Mouse (Mus musculus) heart, adult 9 months (tissue): ENCODE data around the gene Tmem107.

Experiments used
- DNase-seq, 2 experiments: peaks; one replicate each; pipeline ENCODE4 v3.0.0; 2022; ENCODE audit warnings: low spot score in 2 of 2

Tmem107 gene

DNA sequence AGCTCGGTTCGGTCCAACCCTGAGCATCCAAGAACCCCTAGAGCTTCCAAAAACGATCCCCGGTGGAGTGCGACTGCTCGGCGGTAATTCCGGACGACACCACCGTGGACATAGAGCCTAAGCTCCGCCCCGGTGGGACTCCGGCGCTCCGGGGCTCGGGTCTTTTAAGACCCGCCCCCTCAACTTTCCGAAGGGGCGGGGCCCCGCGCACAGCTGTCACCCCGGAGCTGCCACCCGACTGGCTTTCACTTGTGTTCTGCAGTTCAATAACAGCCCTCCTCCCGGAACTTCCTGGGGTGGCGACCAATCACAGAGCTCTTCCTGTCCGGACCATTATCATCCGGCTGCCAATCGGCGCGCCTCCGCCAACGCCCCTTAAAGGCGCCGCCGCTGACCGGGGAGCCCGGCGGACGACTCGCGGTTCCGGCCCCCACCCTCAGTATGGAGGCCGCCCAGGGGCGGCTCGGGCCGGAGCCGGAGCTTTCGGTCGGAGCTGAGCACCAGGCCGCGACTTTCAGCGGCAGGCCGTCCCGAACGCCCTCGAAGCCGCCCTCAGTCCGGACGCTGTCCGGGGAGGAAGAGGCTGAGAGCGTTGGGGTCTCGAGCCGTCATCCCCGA is 11.1 kb upstream of the Tmem107 start, which contains the start of gene Borcs6:
Gene Borcs6 (plus strand): TSS at position 361 of the 618 bp plus-strand sequence.
- peak; percentile 98 to 99 for DNase-seq

DNA sequence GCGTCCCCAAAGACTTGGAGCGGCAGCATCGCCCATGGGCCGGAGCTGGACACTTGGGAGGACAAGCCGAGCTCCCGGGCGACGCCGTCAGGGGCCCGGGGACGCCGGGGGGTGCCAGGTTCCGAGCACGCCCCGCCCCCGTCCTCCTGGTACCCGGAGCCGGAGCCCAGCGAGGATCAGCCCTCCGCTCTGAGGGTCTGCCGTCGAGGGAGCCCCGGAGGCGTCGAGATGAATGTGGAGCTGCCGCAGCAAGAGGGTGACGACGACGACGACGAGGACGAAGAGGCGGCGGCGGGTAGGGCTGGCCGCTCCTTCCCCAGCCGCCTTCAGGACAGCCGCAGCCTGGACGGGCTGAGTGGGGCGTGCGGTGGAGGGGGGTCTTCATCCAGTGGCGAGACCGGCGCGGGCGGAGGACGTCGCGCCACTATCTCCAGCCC is 10.6 kb upstream of the Tmem107 start:
- peak in 1 of 2 experiments; percentile 44 for DNase-seq

DNA sequence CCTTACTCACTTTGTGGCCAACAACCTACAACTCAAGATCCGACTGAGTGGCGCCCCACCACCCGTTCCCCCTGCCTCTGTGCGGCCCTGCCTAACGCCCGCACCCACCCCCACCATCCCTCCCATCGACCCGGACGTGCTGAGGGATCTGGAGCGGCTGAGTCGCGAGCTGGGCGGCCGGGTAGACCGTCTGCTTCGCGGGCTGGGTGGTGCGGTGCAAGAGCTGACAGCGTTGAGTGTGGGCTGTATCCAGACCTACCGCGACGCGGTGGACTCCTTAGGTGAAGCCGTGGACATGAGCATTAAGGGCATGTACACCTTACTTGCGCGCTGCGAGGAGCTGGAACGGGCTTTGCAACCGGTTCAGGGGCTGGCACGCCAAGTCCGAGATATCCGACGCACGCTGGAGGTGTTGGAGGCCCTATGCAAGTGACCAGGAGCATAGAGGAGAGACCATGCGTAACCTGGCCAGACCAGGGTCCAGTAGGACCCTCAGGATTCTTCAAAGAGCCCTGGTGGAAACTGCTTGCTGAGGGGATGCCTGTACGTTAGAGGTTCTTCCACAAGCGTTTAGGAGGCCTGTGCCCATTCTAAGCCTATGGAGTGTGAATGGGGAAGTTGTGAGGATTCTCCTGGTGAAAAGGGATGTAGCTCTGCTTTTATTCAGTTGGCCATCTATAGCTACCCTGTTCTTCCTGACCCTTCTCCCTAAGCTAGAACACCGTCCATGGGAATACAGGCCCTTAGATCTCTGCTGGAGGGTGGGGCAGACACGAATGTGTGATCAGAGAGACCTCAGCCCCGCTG is 10.0 kb upstream of the Tmem107 start:
- DNase-seq = peak; percentile 23 to 38

DNA sequence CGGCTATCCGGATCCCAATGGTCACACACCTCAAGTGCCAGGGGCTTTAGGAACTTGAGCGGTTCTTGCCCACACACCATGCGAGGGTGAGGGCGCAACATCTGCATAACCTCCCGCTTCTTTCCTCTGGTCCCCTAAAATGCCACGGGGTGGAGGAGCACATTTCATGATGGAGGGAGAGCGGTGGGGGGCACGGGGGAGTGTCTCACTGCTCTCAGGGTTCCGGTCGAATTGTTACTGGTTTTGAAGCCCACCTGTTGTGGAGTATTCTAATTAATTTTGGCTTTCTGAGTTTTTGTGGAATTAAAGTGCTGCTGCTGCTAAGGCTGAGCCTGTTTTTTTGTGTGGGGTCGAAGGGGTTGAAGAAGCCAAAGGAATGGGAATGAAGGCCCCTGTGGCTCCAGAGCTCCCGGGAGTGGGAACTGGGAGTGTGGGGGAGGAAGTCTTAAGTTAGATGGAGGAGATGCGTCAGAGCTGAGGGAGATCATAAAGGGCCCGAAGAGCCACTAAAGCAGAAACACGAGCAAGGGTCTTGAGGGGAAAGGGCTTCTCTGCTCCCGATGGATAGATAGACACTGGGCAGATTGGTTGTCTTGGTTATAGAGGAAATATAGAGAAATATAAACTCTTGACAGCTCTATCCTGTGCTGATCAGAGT is 9.2 kb upstream of the Tmem107 start:
- no peak for DNase-seq

DNA sequence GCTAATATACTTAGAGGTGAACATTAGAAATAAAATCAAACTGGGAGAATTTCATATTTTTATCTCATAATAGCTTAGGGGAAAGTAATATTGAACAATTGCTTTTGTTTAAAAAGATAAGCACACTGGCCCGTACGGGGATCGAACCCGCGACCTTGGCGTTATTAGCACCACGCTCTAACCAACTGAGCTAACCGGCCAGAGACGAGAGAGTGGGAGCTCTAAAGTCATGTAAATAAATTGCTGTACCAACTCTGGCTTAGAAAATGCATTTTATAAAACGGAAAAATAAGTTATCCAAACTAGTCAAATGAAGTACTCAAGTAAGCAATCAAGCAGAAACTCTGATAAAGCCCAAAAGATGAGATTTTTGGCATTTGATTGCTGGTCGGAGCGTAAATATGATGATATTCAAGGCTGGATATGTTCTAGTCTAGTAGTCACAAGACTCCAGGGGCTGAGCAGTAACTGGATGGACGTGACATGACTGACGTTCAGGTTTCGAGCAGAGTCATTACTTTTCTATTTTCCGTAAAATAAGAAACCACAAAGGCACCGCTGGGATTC is 8.3 kb upstream of the Tmem107 start:
- DNase-seq = peak; percentile 52 to 85

DNA sequence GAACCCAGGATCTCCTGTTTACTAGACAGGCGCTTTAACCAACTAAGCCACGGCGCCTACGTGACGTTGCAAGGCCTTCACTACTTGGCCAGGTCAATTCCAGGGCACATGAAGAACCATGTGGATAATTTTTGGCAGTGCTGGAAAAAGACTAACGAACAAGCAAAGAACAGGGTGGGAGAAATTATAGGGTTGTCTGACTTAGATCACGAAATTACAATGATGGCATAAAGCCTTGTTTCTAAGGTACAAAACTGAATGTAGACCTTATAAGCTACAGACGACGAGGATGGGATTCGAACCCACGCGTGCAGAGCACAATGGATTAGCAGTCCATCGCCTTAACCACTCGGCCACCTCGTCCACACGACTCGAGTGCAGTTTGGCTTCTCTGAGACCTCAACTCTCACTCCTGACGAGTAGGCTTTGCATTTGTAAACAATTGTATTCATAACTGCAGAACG is 7.8 kb upstream of the Tmem107 start:
- DNase-seq = peak; percentile 89 to 97

DNA sequence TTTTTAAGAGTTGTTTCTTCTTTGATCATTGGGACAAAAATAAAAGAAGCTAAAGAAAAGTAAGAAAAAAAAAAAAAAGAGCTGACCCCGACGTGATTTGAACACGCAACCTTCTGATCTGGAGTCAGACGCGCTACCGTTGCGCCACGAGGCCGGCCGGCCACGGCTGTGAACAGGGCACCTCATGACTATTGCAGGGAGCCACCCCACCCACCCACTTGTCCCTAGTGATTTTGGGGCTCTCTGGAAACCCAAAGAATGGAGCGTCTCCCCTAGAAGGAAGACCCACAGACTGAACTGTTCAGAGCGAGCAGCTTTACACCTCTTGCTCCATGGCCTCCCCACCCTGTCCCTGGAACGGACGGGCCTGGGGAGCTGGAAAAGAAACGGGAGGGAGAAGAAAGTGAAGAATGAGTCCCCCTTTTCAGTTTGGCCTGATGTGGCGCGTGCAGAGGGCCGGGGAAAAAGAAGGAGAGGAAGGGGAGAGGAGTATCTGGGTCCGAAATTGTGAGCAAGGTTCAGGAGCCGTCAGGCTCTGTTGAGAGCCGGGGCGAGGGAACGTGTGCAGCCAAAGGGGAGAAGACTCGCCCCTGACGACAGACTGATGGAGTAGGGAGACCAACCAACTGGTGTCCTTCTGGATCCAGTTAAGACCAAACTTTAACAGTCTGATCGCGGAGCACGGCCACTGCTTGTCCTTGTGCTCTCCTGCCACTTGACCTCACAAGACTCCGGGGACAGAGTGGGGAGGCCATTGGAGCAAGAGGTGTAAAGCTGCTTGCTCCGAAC is 7.0 kb upstream of the Tmem107 start:
- DNase-seq = peak; percentile 70 to 76

DNA sequence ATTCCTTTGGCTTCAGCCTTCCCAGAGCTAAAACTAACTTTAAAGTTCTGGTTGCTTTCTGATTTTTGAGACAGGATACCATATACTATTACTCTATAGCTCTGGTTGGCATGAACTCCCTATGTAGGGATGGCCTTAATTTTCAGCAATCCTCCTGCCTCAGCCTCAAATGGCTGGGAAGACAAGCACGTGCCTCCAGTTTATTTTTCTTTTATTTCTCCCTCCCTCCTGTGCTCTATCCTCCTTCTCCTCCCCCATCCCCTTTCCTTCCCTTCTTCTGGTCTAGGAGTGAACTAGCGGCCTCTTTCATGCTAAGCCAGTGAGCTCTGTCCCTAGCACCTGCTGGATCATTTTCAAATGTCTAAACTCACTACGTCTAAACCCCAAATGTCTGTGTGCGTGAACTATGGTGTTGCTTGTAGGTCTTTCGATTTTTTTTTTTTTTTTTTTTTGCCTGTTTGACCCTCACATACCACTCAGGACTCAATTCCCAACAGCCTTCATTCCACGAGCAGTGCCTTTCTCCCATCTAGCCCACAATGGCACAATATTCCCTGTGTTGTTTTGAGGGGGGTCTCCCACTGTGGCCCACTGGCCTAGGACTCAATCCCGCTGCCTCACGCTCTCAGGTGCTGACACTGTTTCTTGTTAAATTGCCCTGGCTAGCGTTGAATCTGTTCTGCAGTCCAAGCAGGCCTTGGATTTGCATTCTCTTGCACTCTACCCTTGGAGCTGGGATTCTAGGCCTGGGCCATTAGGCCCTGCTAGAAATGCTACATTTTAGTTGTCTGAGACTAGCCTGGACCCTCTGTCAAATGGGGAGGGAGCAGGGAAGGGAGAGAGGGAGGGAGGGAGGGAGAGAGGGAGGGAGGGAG is 6.1 kb upstream of the Tmem107 start:
- DNase-seq = no peak

DNA sequence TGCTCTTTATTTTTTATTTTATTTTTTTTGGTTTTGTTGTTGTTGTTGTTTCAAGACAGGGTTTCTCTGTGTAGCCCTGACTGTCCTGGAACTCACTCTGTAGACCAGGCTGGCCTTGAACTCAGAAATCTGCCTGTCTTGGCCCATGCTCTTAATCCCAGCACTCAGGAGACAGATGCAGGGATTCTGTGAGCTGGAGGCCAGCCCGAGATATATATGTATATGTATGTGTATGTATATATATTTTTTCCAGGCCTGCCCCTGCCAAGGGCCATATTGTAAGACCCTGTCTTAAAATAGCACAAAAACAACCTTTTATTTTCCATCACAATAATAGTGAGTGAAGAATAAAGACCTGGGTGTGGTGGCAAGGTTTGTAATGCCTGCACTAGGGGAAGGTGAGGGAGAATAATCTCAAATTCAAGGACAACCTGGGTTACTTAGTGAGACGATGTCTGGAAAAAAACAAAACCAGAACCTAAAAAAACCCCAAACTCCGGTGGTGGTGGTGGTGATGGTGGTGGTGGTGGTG is 5.1 kb upstream of the Tmem107 start:
- DNase-seq = no peak

DNA sequence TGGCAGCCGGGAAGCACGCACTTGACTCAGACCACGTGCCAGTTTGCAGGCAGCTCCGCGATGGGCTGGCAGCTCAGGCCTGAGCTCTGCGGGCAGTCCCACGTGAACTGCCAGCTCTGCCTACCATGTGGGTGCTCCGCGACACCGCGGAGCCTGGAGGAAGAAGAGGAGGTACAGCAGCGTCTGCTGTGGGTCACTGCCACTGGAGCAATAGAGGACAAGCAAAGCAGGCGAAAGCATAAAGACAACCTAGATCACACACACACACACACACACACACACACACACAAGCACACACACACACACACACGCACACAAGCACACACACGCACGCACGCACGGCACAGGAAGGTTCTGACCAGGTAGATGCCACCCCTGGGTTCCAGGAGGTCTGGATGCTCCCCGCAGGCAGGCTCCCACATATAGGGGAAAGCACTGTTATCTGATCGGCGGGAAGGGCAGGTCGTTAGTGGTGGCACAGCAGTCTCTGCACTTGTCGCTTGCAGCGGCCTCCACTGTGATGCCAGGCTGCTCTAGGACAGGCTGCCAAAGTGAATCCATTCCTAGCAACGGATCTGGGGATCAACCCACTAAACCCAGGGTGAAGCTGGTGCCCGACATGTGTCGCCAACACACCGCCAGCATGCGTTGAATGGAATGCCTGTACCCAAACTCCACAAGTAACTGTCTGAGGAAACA is 4.3 kb upstream of the Tmem107 start:
- DNase-seq = peak in 1 of 2 experiments; percentile 42

DNA sequence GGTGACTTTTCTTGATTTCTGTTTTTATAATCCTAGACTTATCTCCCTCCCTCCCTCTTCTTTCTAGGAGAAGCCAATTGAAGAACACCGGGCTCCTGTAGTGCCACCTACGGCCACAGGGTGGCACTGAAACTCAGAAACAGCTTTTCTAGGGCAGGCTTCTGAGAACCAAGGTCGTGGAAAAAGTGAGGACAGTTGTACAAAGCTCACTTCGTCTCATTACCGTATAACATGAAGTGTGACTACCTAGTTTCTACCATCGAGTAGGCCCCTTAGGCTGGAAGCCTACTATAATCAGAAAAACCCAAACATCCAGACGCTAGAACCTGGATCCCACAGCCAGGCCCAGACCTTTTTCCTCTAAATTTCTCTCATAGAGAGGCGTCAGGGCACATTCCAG is 3.6 kb upstream of the Tmem107 start:
- peak; percentile 78 to 91 for DNase-seq

DNA sequence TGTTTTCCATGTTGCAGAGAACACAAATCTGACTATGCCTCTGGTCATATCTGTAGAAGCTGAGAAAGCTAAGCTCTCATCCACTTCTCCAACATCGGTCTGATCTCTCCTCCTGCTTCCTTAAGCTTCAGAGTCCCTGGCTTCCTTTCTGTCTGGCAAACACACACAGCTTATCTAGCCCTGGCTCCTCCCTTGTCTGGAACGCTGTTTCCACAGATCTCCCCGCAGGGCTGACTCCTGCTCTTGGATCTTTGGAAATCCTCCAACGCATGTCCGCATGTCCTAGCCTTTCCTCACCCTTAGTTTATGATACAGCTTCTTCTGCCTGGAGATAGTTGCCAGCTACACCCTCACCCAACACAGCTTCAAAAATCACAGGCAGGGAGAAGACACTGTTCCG is 3.0 kb upstream of the Tmem107 start:
- peak in 1 of 2 experiments; percentile 78 for DNase-seq

DNA sequence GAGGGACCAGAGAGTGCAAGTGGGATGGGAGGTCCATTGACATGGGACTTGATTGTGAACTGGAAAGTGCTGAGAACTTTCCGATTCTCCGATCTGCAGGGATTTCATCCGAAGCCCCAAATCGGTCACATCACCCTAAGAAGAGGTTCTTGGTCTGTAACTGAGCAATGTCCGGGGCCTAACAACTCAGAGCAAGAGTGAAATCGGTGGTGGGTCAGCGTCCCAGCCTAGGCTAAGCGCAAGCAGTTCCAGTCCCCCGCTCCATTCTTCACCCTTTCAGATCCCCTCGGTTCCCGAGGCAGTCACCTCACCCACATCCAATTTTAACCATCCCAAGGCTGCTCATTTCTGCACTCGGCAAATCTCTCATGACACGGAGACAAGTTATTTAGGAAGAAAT is 513 bp upstream of the Tmem107 start:
- DNase-seq = no peak

DNA sequence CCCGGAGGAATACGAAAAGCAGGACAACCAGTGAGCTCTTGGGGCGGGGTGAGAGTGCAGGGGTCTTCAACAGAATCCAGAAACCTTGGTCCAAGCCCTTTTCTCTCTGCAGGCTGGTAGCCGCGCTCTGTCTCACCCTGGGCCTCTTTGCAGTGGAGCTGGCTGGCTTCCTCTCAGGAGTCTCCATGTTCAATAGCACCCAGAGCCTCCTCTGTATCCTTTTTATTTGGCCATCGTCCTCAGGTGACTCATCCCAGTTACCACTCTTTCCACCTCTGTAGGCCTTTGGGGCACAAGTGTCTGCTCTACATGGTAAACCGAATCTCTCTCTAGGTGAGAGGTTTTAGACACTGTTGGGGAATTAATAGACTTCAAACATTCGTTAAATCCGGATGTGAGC is 656 bp downstream of the Tmem107 start:
- DNase-seq = peak in 1 of 2 experiments; percentile 27

DNA sequence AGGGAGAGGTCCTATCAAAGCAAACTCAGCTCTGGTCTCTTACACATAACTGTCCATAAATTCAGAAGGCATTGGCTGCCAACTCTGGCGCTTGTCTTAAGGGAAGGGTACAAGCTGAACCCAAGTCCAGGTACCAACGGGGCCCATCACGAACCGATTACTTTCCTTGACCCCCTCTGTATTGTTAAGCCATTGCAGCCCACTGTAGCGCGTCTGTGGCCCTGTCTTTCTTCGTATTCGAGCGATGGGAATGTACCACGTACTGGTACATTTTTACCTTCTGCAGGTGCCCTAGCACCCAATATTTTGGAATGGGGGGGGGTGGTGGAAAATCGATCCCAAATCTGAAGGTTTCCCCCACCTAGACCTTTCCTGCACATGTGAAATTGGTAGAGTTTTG is 1.6 kb downstream of the Tmem107 start:
- DNase-seq = no peak

DNA sequence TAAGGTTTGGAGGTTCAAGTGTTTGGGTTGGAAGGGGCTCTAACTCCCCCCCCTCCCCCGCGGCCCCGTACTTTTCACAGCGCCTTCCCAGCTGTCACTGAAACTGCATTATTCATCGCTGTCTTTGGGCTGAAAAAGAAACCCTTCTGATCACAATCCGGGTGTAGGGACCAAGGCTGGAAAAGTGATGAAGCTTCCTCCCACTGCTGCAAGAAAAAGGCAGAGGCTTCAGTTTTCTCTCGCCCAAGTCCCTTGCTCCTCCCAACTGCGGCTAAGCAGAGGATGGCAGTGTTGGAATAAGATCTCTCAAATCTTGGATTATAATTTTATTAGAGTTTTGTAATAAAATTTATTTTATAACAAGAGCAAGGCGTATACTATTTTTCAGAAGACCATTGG is 2.1 kb downstream of the Tmem107 start:
- no peak for DNase-seq

DNA sequence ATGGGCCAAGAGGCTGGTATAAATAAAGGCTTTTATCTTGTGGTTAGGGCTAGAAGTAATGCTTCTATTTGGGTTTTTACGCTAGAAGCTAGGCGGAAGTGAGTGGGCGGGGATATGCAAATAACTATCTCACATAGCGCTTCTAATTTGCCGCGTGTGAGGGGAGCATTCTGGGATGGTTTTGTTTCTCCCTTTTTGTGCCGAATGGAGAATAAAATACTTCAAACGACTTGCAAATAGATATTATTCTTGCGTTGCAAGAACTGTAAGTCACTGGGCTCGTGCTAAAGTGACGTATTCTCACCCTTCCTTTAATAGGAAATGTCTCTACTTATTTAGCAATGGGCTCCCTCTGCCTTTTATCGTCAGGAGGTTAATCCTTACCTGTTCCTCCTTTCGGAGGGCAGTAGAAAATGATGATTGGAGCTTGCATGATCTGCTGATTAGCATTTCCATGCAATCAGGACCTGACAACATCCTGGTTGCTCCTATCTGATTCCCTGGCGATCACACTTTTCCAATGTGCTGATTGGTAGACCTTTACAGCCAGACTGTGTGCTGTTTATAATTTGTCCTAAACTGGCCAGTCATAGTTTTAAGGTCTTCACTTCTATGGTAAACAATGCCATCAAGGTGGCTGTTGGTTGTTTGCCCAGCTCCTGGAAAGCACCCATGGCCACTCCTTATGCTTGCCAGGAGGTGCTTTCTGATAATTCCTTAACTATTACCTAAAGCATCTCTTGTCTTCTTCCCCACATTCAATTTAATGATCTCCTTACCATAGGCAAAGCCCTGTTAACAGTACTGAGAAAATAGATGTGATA is 2.7 kb downstream of the Tmem107 start:
- DNase-seq = peak; percentile 85 to 93

DNA sequence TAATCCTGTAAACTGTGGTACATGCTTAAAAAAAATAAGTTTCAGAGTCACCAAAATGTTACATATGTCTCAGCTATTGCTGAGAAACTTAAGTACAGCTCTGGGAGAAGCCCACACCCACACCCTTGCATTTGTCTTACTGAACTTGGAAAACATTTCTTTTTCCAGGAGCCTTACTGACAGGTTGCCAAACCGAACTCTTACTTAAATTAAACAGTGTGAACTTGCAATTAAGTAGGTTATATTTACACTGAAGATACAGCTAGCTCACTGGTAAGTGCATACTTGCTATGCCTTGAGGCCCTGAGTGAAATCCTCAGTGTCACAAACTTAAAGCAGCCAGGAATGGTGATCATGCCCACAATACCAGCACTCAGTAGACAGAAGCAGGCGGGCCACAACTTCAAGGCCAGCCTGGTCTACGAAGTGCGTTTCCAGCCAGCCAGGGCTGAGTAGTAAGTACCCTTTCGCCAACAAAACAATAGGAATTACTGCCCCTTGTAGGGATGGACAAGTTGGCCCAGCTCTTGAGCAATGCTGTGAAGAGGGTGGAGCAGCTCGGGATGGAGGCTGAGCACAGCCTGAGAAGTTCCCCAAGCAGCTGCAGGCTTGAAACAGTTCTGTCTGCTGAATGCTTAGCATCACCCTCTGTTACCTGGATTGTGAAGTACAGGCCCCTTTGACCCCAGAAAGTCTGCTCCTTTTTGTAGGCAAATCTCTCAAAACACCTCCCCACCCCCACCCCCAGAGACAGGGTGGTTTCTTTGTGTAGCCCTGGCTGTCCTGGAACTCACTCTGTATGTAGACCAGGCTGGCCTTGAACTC is 3.6 kb downstream of the Tmem107 start:
- no peak for DNase-seq
